Mouse (Mus musculus) ES-Bruce4 (cell line): ENCODE data around the gene Sppl2b.

Source experiments
- CTCF ChIP-seq: IDR thresholded peaks from one replicate; pipeline ENCODE4 v1.8.1; 2011; ENCODE audit warnings: low read depth, low read length
- EP300 ChIP-seq: IDR thresholded peaks from 2 replicates; pipeline ENCODE4 v1.6.1; 2011; ENCODE audit warnings: low read depth, low read length; ENCODE audit not compliant: insufficient read depth
- POLR2A ChIP-seq: IDR thresholded peaks from one replicate; pipeline ENCODE4 v1.8.1; 2011; ENCODE audit warnings: low read length; ENCODE audit not compliant: insufficient read depth

- TF ChIP-seq POLR2A (no peak), CTCF (peak; percentile 39), EP300 (no peak)
Observed at GRCm38 (mm10) chr10:80880901-80881300, 25.8 kb downstream of the Sppl2b start.
